Mouse (Mus musculus): ENCODE measurements around the gene Rnf225. TPM values are rescaled to one million over a fixed set of nuclear protein-coding genes. Genes with fewer than 3 reads are reported as not detected.
"Not testable (repeated sequence)": the region's sequence is repeated elsewhere in the genome, so short reads cannot be mapped to it uniquely, and the experiment has no call there.

Rnf225 gene
- total RNA-seq, 2 experiments from 2014 or later: 1.1 to 1.2 TPM

GRCm38 (mm10) chr7:12903623-12904022, 23.6 kb upstream of the Rnf225 start:
- no peak for TF ChIP-seq CTCF (IDR thresholded peaks at IDR 0.05)
- DNase-seq (ENCODE audit: extremely low spot score in 1 of 2, low spot score in 2 of 2): no peak
- intact Hi-C loops (cut with DNase I): no loop called here
- H3K27ac ChIP-seq: no peak overlapping the region
- no peak overlapping the region for H3K4me3 ChIP-seq

GRCm38 (mm10) chr7:12905146-12905545, 22.1 kb upstream of the Rnf225 start:
- Histone ChIP-seq H3K27ac (no peak overlapping the region), H3K4me3 (no peak overlapping the region)
- intact Hi-C loops (cut with DNase I): no loop called here
- no peak for TF ChIP-seq CTCF (IDR thresholded peaks at IDR 0.05)
- DNase-seq (ENCODE audit: extremely low spot score in 1 of 2, low spot score in 2 of 2): no peak

- DNase-seq (ENCODE audit: extremely low spot score in 1 of 2, low spot score in 2 of 2): peak; percentile 67 to 76
- H3K4me3 ChIP-seq: peak overlapping the region; percentile 48
- peak overlapping the region; percentile 88 for H3K27ac ChIP-seq
- TF ChIP-seq CTCF (IDR thresholded peaks at IDR 0.05): peak; percentile 77
- intact Hi-C loops (cut with DNase I): no loop called here
These were observed 17.7 kb upstream of the Rnf225 start for GRCm38 (mm10) chr7:12909498-12909962.

- intact Hi-C loops (cut with DNase I): no loop called here
- peak overlapping the region; percentile 48 for H3K4me3 ChIP-seq
- no peak for TF ChIP-seq CTCF (IDR thresholded peaks at IDR 0.05)
These were observed 17.0 kb upstream of the Rnf225 start for GRCm38 (mm10) chr7:12910181-12910668.

GRCm38 (mm10) chr7:12913556-12913955, 13.7 kb upstream of the Rnf225 start:
- TF ChIP-seq CTCF (IDR thresholded peaks at IDR 0.05): peak; percentile 59

More at GRCm38 (mm10) chr7:12910181-12910668, 17.0 kb upstream of the Rnf225 start:
- H3K27ac ChIP-seq: peak overlapping the region; percentile 88
- DNase-seq (ENCODE audit: extremely low spot score in 1 of 2, low spot score in 2 of 2): peak; percentile 64 to 70

GRCm38 (mm10) chr7:12920495-12920894, 6.7 kb upstream of the Rnf225 start:
- H3K27ac ChIP-seq; H3K4me3 ChIP-seq; DNase-seq (ENCODE audit: extremely low spot score in 1 of 2, low spot score in 2 of 2): not testable (repeated sequence)
- intact Hi-C loops (cut with DNase I): loop anchor here (5.0 kb wide), 3 partner anchors 87 to 132 kb away; partner anchors contain the start of genes Mzf1 and Ube2m

More at GRCm38 (mm10) chr7:12913556-12913955, 13.7 kb upstream of the Rnf225 start:
- H3K4me3 ChIP-seq: no peak overlapping the region
- no peak for DNase-seq (ENCODE audit: extremely low spot score in 1 of 2, low spot score in 2 of 2)
- intact Hi-C loops (cut with DNase I): no loop called here
- H3K27ac ChIP-seq: no peak overlapping the region

- no peak for DNase-seq (ENCODE audit: extremely low spot score in 1 of 2, low spot score in 2 of 2)
- intact Hi-C loops (cut with DNase I): loop anchor here (5.0 kb wide), 3 partner anchors 86 to 131 kb away; partner anchors contain the start of genes Mzf1 and Ube2m
- Histone ChIP-seq H3K27ac (peak overlapping the region; percentile 98), H3K4me3 (peak overlapping the region; percentile 85)
- TF ChIP-seq CTCF (IDR thresholded peaks at IDR 0.05): no peak
These were observed 5.9 kb upstream of the Rnf225 start for GRCm38 (mm10) chr7:12921318-12921704.

- peak; percentile 97 to 99 for DNase-seq (ENCODE audit: extremely low spot score in 1 of 2, low spot score in 2 of 2)
- intact Hi-C loops (cut with DNase I): loop anchor here (2.0 to 5.0 kb wide), 5 partner anchors 23 to 130 kb away; partner anchors contain the start of genes Mzf1, Ube2m and Zfp324
- peak within 1 kb of the TSS; percentile 85 for H3K4me3 ChIP-seq
- H3K27ac ChIP-seq: peak within 1 kb of the TSS; percentile 98
- TF ChIP-seq CTCF (IDR thresholded peaks at IDR 0.05): peak; percentile 94
These were observed 5.3 kb upstream of the Rnf225 start, which contains the start of gene Rps5 for GRCm38 (mm10) chr7:12921705-12922465. TSS of gene Rps5 (plus strand) at chr7:12922290.

GRCm38 (mm10) chr7:12922729-12923128, 4.5 kb upstream of the Rnf225 start:
- H3K27ac ChIP-seq: peak overlapping the region; percentile 72; the same call in 1 of the 2 replicates
- DNase-seq (ENCODE audit: extremely low spot score in 1 of 2, low spot score in 2 of 2): no peak
- intact Hi-C loops (cut with DNase I): loop anchor here (2.0 to 5.0 kb wide), 5 partner anchors 24 to 130 kb away; partner anchors contain the start of genes Mzf1, Ube2m and Zfp324
- no peak for TF ChIP-seq CTCF (IDR thresholded peaks at IDR 0.05)
- H3K4me3 ChIP-seq: peak overlapping the region; percentile 85

- intact Hi-C loops (cut with DNase I): loop anchor here (2.0 kb wide), 1 partner anchor 20 kb away; no protein-coding TSS in a partner anchor
- DNase-seq (ENCODE audit: extremely low spot score in 1 of 2, low spot score in 2 of 2): no peak
- Histone ChIP-seq H3K27ac (no peak overlapping the region), H3K4me3 (no peak overlapping the region)
- TF ChIP-seq CTCF (IDR thresholded peaks at IDR 0.05): no peak
These were observed 900 bp upstream of the Rnf225 start for GRCm38 (mm10) chr7:12926316-12926715.

GRCm38 (mm10) chr7:12927693-12928589, 725 bp downstream of the Rnf225 start:
- TF ChIP-seq CTCF (IDR thresholded peaks at IDR 0.05): no peak
- peak; percentile 34 to 55 for DNase-seq (ENCODE audit: extremely low spot score in 1 of 2, low spot score in 2 of 2)
- intact Hi-C loops (cut with DNase I): loop anchor here (2.0 kb wide), 1 partner anchor 19 kb away; no protein-coding TSS in a partner anchor
- no peak overlapping the region; the same call in 1 of the 2 replicates for H3K27ac ChIP-seq
- H3K4me3 ChIP-seq: peak overlapping the region; percentile 47

All from left cerebral cortex, adult 2 months (tissue).